Mouse (Mus musculus): ENCODE results near the gene Tbc1d10c. TPM values are rescaled to one million over a fixed set of nuclear protein-coding genes. Genes with fewer than 3 reads are reported as not detected.
A peak's percentile ranks its signal among the peaks of the same experiment; 100 is the strongest.

Gene Tbc1d10c
- total RNA-seq (2018; cell fraction: chromatin; rRNA removed) = 1 to 10 TPM in 17 of 26 experiments, under 1 TPM in 8, not detected in 1; 0.29 to 2.9 (median 1.2) TPM
- under 1 TPM in 20 of 26 experiments, not detected in 6; 0.09 to 0.78 (median 0.29) TPM for total RNA-seq (2018; cell fraction: cytosol; rRNA removed)
- 1 to 10 TPM in 11 of 26 experiments, under 1 TPM in 13, not detected in 2; 0.29 to 2.9 (median 0.95) TPM for total RNA-seq (2018; cell fraction: nucleus; rRNA removed)
- polyA plus RNA-seq (2018) = 0.25 to 0.60 TPM (median 0.41 TPM) in 3 replicates

DNA sequence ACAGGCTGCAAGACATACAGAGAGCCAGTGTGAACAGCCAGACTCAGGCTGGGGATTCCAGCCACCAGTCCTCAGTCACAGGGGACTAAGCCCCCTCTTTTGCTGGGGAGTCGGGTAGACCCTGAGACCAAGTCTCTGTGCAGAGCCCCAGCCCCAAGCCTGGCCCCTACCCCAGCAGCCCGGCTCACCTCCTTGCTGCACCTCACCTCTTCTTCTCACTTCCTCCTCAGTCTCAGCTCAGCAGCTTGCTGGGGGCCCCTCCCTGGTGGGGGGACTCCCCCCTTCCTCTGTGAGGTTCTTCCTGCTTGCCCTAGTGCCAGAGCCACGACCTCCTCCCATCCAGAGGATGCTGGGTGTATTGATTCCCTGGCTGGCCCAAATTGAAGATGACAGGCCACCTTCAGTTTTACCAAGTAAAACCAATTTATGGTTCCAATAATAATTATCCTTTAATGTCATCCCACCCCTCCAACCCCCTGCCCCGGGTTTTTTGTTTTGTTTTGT, at the start of gene Tbc1d10c:
Gene Tbc1d10c, minus strand, starts transcription at position 454 of the 504 bp plus-strand sequence.
- Histone ChIP-seq H3K27ac (peak within 1 kb of the TSS; percentile 60), H3K79me2 (ENCODE audit: inconsistent target) (peaks cover 32% of the 10 kb centered on the region), H3K4me3 (ENCODE audit: inconsistent target) (peak within 1 kb of the TSS; percentile 99; the same call in 1 of the 2 replicates), H3K36me3 (ENCODE audit: inconsistent target) (peaks cover 26% of the 10 kb centered on the region)
- 19% methylated on average over 4 of the region's 4 CpGs for WGBS (ENCODE audit: missing documents)

DNA sequence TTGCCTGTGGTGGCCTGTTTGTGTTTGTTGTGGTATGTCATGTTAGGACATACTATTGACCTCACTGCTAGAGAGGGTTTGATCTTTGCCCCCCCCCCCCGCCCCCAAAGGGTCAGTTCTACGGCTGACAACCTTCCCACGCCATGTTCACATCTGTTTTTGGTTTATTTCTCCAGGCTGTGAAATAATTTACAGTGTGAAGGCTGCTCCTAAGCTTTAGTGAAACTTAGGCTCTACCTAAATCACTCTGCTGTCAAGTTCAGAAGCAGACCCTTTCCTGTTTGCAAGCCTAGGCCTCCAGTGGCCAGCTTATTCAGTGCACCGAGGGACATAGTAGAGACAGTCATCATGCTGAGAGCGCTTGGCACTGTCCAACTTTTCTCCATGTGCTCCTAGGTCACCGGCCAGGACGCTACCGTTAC, 49.2 kb upstream of the Tbc1d10c start:
- 72% methylated on average over 8 of the region's 8 CpGs for WGBS (ENCODE audit: missing documents)
- Histone ChIP-seq H3K27ac (no peak overlapping the region), H3K36me3 (ENCODE audit: inconsistent target) (no peaks in the 10 kb centered on the region), H3K79me2 (ENCODE audit: inconsistent target) (no peaks in the 10 kb centered on the region), H3K4me3 (ENCODE audit: inconsistent target) (no peak overlapping the region)

DNA sequence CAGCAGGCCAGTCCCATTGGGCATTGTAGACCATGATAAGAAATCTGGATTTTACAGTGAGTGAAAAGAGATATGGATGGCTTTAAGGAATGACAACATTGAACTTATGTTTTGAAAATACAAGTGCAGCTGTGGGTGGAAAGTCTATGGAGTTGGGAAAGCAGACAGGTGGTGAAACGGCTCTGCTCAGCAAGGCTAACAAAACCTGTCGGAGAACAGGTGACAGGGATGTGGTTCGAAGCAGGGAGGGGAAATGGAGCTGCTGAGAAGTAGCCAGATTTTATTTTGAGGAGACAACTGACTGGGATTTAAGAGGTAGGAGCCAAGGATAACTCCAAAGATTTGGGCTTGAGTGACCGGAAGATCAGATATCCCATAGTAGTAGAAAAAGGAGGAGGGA, 43.5 kb upstream of the Tbc1d10c start:
- H3K79me2 ChIP-seq (ENCODE audit: inconsistent target) = no peaks in the 10 kb centered on the region
- no peak overlapping the region for H3K27ac ChIP-seq
- H3K36me3 ChIP-seq (ENCODE audit: inconsistent target) = no peaks in the 10 kb centered on the region
- H3K4me3 ChIP-seq (ENCODE audit: inconsistent target) = no peak overlapping the region
- 82% methylated on average over 4 of the region's 4 CpGs for WGBS (ENCODE audit: missing documents)

DNA sequence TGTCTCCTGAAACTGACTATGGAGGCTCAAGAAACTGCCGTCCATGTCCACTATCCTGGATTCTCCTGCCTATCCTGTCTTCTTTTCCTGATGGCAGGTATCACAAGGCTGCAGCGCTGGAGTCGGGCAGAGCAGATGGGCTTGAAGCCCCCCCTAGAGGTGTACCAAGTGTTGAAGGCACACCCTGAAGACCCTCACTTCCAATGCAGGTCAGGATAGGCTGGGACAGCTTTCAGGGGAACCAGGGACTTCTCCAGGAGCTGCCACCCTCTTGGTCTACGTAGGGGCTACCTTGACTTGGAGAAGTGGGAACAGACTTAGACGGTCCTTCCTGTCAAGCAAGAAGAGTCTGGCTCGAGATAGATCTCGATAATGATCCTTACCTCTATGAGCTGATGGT, 41.6 kb upstream of the Tbc1d10c start:
- peak overlapping the region; percentile 40; the same call in 1 of the 2 replicates for H3K4me3 ChIP-seq (ENCODE audit: inconsistent target)
- peak overlapping the region; percentile 97 for H3K27ac ChIP-seq
- 85% methylated on average over 7 of the region's 7 CpGs for WGBS (ENCODE audit: missing documents)
- H3K36me3 ChIP-seq (ENCODE audit: inconsistent target) = no peaks in the 10 kb centered on the region
- H3K79me2 ChIP-seq (ENCODE audit: inconsistent target) = no peaks in the 10 kb centered on the region

DNA sequence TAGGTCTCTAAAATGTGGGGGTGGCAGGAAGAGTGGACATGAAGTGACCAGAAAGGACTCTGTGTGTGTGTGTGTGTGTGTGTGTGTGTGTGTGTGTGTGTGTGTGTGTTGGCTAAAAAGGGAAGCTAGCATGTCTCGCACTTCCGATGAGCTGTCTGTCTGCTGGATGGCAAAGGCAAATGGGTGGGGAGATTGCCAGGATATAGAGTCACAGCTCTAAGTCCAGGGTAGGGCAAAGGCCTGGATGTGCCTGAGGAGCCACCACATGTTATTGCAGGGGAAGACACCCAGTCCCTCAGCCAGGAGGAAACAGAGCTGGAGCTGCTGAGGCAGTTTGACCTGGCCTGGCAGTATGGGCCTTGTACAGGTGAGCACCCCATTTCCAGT, 41.1 kb upstream of the Tbc1d10c start:
- WGBS (ENCODE audit: missing documents) = 0% methylated on average over 2 of the region's 2 CpGs
- H3K79me2 ChIP-seq (ENCODE audit: inconsistent target) = no peaks in the 10 kb centered on the region

DNA sequence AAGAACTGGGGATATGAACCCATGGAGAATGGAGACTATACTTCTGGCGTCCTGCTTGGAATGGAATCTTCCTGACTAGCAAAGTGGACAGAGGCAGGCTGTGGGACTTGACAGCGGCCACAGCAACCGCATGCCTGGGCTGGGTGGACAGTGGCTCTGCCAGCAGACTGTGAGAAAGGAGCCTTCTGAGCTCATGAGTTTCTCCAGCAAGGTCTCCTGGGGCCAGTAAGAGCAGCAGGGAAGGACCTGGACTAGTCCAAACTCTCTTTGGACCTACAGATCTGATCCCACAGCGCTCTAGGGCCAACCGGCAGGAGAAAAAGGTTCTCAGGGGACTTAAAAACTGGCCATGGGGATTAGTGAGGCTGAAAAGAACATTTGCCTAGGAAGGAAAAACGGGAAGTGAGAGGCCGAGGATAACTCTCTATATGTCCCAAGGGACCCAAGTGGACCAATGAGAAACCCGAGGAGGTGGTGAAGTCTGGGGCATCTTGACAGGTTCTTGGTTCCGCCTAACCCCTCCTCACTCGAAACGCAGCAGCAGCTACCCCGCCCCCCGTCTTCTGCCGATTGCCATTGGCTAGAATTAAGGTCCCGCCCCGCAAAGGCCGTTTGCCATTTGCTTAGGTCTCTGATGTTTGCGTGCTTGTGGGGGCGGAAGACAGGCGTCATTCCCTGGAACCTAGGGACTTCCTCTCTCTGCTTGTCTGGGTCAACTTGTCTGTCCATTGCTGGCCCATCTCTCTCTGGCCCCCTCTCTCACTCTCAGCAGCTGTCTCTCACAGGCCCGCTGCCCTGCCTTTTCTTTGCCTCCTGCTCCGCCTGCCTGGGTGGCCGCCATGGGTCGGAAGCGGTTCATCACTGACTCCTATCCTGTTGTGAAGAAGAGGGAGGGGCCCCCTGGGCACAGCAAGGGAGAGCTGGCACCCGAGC, 40.4 kb upstream of the Tbc1d10c start, which contains the start of gene Pold4:
Gene Pold4, plus strand, starts transcription at position 647 of the 933 bp plus-strand sequence.
- H3K79me2 ChIP-seq (ENCODE audit: inconsistent target) = no peaks in the 10 kb centered on the region
- WGBS (ENCODE audit: missing documents) = 12% methylated on average over 26 of the region's 26 CpGs
- peak within 1 kb of the TSS; percentile 40 for H3K4me3 ChIP-seq (ENCODE audit: inconsistent target)
- H3K27ac ChIP-seq = peak within 1 kb of the TSS; percentile 97
- no peaks in the 10 kb centered on the region for H3K36me3 ChIP-seq (ENCODE audit: inconsistent target)

More for the DNA sequence above, 41.1 kb upstream of the Tbc1d10c start:
- peak overlapping the region; percentile 40 for H3K4me3 ChIP-seq (ENCODE audit: inconsistent target)
- H3K27ac ChIP-seq = peak overlapping the region; percentile 97
- H3K36me3 ChIP-seq (ENCODE audit: inconsistent target) = no peaks in the 10 kb centered on the region

DNA sequence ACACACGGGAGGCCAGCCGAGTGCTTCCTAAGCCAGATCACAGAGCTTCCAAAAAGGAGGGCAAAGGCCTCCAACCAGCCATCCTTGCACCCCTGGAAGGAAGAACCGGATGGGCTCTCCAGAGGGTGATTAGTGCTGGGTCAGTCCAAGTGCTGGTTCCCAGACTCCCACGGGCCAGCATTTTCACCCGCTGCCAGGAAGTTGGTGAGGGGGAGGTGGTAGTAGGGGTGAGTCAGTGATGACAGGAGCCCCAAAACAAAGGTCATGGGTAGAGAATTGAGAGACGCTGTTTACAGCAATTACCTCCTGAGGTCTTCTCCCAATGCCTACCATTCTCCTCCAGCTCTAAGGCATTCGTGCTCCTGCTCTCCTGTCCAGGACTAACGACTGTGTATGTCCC, 39.3 kb upstream of the Tbc1d10c start:
- Histone ChIP-seq H3K27ac (peak overlapping the region; percentile 97; the same call in 1 of the 2 replicates), H3K4me3 (ENCODE audit: inconsistent target) (no peak overlapping the region), H3K36me3 (ENCODE audit: inconsistent target) (no peaks in the 10 kb centered on the region), H3K79me2 (ENCODE audit: inconsistent target) (no peaks in the 10 kb centered on the region)
- 72% methylated on average over 8 of the region's 8 CpGs for WGBS (ENCODE audit: missing documents)

DNA sequence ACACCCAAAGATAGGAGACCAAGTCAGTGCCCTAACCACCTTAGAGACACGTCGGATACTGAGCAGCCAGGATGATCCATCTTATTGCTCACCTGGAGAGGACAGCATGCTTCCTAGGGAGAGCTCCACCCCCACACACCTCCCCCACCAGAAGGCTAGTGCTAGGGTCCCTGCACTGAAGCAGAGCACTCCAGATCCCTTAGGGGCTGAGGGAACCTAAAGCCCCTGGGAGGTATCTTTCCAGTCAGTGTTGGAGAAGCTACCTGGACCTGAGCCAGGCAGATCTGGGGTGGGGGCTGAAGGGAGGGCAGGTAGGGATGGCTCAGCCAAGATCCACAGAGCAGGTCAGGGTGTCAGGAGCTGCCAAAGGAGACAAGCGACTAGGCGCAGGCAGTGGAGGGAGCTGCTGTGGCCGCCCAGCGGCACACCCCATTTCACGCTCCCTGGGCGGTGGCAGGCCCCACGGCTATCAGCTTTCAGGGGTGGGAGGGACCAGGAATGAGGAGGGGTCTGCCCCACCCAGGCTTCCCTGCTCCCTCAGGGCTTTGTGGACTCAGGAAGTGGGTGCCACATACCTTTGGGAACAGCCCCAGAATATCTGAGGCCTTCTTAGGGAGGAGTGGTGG, 38.5 kb upstream of the Tbc1d10c start:
- Histone ChIP-seq H3K36me3 (ENCODE audit: inconsistent target) (no peaks in the 10 kb centered on the region), H3K4me3 (ENCODE audit: inconsistent target) (no peak overlapping the region), H3K79me2 (ENCODE audit: inconsistent target) (no peaks in the 10 kb centered on the region), H3K27ac (no peak overlapping the region)
- WGBS (ENCODE audit: missing documents) = 89% methylated on average over 9 of the region's 9 CpGs

DNA sequence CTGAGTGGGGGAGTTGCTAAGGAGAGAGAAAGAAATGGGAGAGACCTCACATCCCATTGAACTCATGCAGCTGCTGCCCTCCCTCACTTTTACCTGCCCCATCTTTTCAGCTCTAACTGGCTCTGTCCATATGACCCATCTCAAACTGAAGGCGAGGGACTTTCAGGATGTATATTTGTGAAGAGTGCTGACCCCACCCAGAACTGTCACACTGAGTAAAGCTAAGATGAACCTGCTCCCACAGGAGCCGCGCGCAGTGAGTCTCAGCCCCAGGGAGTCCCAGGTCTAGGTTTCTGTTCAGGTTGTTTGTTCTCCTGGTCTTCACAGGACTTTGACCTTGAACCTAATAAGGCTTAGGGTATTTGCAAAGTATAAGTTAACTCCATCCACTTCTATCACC, 37.8 kb upstream of the Tbc1d10c start:
- 100% methylated on average over 4 of the region's 4 CpGs for WGBS (ENCODE audit: missing documents)
- Histone ChIP-seq H3K79me2 (ENCODE audit: inconsistent target) (no peaks in the 10 kb centered on the region), H3K36me3 (ENCODE audit: inconsistent target) (no peaks in the 10 kb centered on the region), H3K4me3 (ENCODE audit: inconsistent target) (no peak overlapping the region), H3K27ac (no peak overlapping the region)

DNA sequence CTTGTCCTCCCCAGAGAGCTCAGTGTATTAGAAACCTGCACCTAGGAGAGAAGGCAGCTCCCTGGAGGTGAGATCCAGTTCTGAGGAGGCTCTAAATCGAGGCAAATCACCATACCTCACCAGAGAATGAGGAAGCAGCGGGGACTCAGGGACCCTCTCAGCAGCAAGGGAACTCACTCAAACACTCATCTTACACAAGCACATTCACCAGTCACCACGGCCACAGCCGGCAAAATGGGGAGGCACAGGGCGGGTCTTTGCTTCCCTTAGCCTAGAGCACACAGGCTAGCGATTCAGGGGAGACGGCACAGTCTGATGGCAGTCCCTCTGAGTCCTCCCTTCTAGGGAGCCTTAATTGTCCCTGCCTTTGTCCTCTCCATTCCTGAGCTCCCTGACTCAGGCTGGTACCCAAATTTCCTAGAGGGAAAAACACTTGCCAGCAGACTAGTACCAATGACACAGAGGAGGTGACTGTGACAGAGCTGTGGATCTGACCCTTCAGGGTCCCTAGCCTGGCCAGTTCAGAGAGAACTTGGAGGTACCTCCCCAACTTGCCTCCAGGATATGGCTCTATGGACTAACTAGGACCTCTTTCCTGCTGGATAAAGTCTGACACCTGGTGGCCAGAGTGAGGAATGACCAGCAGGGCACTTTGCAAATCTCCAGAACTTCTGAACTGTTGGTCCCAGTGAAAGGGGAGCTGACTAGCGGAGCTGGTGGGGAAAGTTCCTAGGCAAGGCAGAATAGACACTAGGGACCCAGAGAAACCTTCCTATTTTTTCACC, 37.0 kb upstream of the Tbc1d10c start:
- WGBS (ENCODE audit: missing documents) = 18% methylated on average over 8 of the region's 8 CpGs
- no peaks in the 10 kb centered on the region for H3K79me2 ChIP-seq (ENCODE audit: inconsistent target)
- H3K27ac ChIP-seq = no peak overlapping the region
- H3K36me3 ChIP-seq (ENCODE audit: inconsistent target) = no peaks in the 10 kb centered on the region
- no peak overlapping the region for H3K4me3 ChIP-seq (ENCODE audit: inconsistent target)

DNA sequence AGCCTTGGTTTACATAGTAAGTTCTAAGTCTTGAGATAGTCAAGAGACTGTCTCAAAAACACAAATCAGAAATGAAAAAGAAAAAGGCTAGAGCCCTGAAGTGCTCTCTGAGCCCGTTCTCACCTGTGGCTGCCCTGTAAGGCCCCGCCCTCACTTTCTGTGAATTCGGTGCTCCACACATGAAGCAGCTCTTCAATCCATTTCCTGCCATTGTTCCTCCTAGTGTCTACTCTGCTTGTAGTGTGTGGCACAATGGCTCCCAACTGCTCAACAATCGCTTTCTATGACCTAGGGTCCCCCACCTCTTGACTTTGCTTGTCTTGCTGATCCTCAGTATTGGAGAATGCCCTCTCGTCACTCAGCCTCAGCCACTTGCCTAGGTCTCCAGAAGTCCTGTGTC, 36.4 kb upstream of the Tbc1d10c start:
- Histone ChIP-seq H3K79me2 (ENCODE audit: inconsistent target) (no peaks in the 10 kb centered on the region), H3K27ac (no peak overlapping the region), H3K36me3 (ENCODE audit: inconsistent target) (no peaks in the 10 kb centered on the region), H3K4me3 (ENCODE audit: inconsistent target) (no peak overlapping the region)
- WGBS (ENCODE audit: missing documents) = 65% methylated on average over 5 of the region's 5 CpGs

DNA sequence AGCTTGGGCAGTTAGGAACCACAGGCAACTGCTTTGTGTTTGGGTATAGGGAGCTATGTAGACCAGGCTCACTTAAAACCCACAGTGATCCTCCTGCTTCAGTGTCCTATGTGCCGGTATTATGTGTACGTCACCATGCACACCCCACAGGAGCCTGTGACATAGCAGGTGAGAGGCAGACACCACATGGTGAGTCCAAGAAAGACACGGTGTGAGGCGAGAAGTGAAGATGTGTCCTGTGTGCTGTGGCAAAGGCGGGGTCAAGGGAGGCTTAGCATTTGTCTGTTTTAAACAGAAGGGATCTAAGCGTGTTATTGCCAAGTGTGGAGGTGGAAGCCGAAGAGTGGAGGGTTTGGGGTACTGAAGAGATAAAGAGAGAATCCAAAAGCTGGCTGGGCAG, 35.7 kb upstream of the Tbc1d10c start:
- WGBS (ENCODE audit: missing documents) = 63% methylated on average over 7 of the region's 7 CpGs
- no peak overlapping the region for H3K4me3 ChIP-seq (ENCODE audit: inconsistent target)
- H3K27ac ChIP-seq = no peak overlapping the region

DNA sequence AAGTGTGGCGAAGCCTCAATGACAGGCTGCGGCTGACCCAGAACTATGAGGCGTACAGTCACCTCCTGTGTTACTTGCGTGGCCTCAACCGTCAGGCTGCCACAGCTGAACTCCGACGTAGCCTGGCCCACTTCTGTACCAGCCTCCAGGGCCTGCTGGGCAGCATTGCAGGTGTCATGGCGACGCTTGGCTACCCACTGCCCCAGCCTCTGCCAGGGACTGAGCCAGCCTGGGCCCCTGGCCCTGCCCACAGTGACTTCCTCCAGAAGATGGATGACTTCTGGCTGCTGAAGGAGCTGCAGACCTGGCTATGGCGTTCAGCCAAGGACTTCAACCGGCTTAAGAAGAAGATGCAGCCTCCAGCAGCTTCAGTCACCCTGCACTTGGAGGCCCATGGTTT, 31.1 kb upstream of the Tbc1d10c start:
- Histone ChIP-seq H3K36me3 (ENCODE audit: inconsistent target) (no peaks in the 10 kb centered on the region), H3K27ac (no peak overlapping the region), H3K4me3 (ENCODE audit: inconsistent target) (no peak overlapping the region), H3K79me2 (ENCODE audit: inconsistent target) (no peaks in the 10 kb centered on the region)
- 36% methylated on average over 11 of the region's 11 CpGs for WGBS (ENCODE audit: missing documents)

More for the DNA sequence above, 35.7 kb upstream of the Tbc1d10c start:
- Histone ChIP-seq H3K36me3 (ENCODE audit: inconsistent target) (no peaks in the 10 kb centered on the region), H3K79me2 (ENCODE audit: inconsistent target) (no peaks in the 10 kb centered on the region)
